Mouse (Mus musculus): ENCODE measurements around the gene Tfip11.

GRCm38 (mm10) chr5:112339215-112339614 is 13.1 kb downstream of the Tfip11 start:
- TF ChIP-seq CTCF (IDR thresholded peaks at IDR 0.05; ENCODE audit: extremely low read depth, insufficient read depth, low read length), result no peak
- TF ChIP-seq POLR2A (IDR thresholded peaks at IDR 0.05; ENCODE audit: extremely low read depth, insufficient read depth, low read length), result no peak

All from cortical plate, adult 2 months (tissue).